ENCODE assay signal across 8 mouse cellular contexts in genomic region chr2:152696476-152697164, GRCm38 (mm10). TPM values are rescaled to one million over a fixed set of nuclear protein-coding genes. Genes with fewer than 3 reads are reported as not detected.
DNase-seq lines count a peak whose midpoint lies in the region; ATAC-seq and TF ChIP-seq lines count a peak whose summit lies in the region.

No protein-coding gene starts in this region.

- TF ChIP-seq CTCF in left cerebral cortex, adult 2 months (IDR thresholded peaks at IDR 0.05): peak; percentile 100

- no peak overlapping the region for H3K4me3 ChIP-seq in left cerebral cortex, adult 2 months

- H3K27ac ChIP-seq in left cerebral cortex, adult 2 months: peak overlapping the region; percentile 70

- DNase-seq in WW6 (ENCODE audit: low read depth, low spot score): peak; percentile 71
- DNase-seq in cerebellum, postnatal 4 days (ENCODE audit: low spot score in 2 of 2): peak; percentile 96
- DNase-seq in gastrocnemius, adult 8-10 months (ENCODE audit: low spot score in 2 of 2): peak; percentile 88
- peak; percentile 92 for DNase-seq in hindlimb bud, embryonic 11.5 days (ENCODE audit: extremely low spot score, low read depth, low spot score)
- peak; percentile 90 to 93 for DNase-seq in left cerebral cortex, adult 2 months (ENCODE audit: extremely low spot score in 1 of 2, low spot score in 2 of 2)
- peak; percentile 91 to 94 for DNase-seq in right cerebral cortex, postnatal 10 days (ENCODE audit: low spot score in 2 of 2)
- DNase-seq in urinary bladder, postnatal 14 days (ENCODE audit: low spot score): peak; percentile 94

- intact Hi-C loops in left cerebral cortex, adult 2 months (cut with DNase I): loop anchor here (1.0 to 2.0 kb wide), 3 partner anchors 38 to 135 kb away; partner anchors contain the start of gene Bcl2l1

- peak; percentile 93 for ATAC-seq in megakaryocyte, adult 5-6 weeks (ENCODE audit: poor library complexity, severe bottlenecking)

RNA-seq across cellular contexts. Expression of gene Mcts2, which starts 9.8 kb away (rescaled TPM):
- 10 to 100 TPM; 10.2 to 12.8 (median 11.9) TPM for total RNA-seq in gastrocnemius, adult 8-10 months (2022)
- 10 to 100 TPM; 17.6 to 19.8 TPM for total RNA-seq in left cerebral cortex, adult 2 months (2021)
- total RNA-seq in megakaryocyte, adult 5-6 weeks (2015): 8.4 and 9.3 TPM in 2 replicates
- 7.1 and 8.3 TPM in 2 replicates for total RNA-seq in megakaryocyte, adult 5-6 weeks (2017)

RNA-seq across cellular contexts. Expression of gene H13, which starts 27.4 kb away (rescaled TPM):
- 10 to 100 TPM; 25.7 to 34.6 (median 28.7) TPM for total RNA-seq in gastrocnemius, adult 8-10 months (2022)
- 10 to 100 TPM; 77.2 to 82.2 TPM for total RNA-seq in left cerebral cortex, adult 2 months (2021)
- total RNA-seq in megakaryocyte, adult 5-6 weeks (2015): 165 and 166 TPM in 2 replicates
- 100 and 109 TPM in 2 replicates for total RNA-seq in megakaryocyte, adult 5-6 weeks (2017)

RNA-seq across cellular contexts. Expression of gene Id1, which starts 39.4 kb away (rescaled TPM):
- total RNA-seq in gastrocnemius, adult 8-10 months (2022): 10 to 100 TPM in 1 of 4 experiments, 1 to 10 TPM in 3; 6.7 to 16.6 (median 8.4) TPM
- total RNA-seq in left cerebral cortex, adult 2 months (2021): 10 to 100 TPM; 22.4 to 24.2 TPM
- total RNA-seq in megakaryocyte, adult 5-6 weeks (2015): 28.4 and 48.3 TPM in 2 replicates
- total RNA-seq in megakaryocyte, adult 5-6 weeks (2017): 35.0 and 40.1 TPM in 2 replicates

RNA-seq across cellular contexts. Expression of gene Cox4i2, which starts 57.4 kb away (rescaled TPM):
- total RNA-seq in gastrocnemius, adult 8-10 months (2022): 1 to 10 TPM; 1.4 to 3.1 (median 2.0) TPM
- 1 to 10 TPM; 1.7 to 1.9 TPM for total RNA-seq in left cerebral cortex, adult 2 months (2021)
- 0.20 and 0.55 TPM in 2 replicates for total RNA-seq in megakaryocyte, adult 5-6 weeks (2015)
- total RNA-seq in megakaryocyte, adult 5-6 weeks (2017): 0.41 TPM in 1 of 2 replicates, not detected in the other
